ENCODE assay signal across 8 mouse cellular contexts in the genomic region with DNA sequence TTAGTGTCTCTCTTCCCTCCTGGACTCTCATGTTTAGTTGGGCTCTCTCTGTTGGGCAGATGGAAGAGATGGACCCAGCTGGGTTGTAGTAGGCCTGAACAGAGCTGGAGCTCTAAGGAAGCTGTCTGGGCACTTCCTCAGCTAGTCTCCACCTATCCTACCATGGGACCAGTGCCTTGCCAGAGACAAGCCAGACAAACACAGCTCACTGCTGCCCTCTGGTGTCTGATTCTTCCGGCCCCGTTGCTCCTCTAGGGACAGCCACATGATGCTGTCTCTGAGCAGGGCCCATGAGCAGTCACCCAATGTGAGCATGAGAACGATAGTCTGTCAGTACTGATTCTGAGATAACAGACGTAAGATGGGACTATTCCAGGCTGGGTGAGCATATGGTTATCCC. TPM values are rescaled to one million over a fixed set of nuclear protein-coding genes. Genes with fewer than 3 reads are reported as not detected.
A peak's percentile ranks its signal among the peaks of the same experiment; 100 is the strongest.
DNase-seq lines count a peak whose midpoint lies in the region; ATAC-seq and TF ChIP-seq lines count a peak whose summit lies in the region.

No protein-coding gene starts in this region.

- no peak overlapping the region for H3K4me2 ChIP-seq in midbrain, embryonic 11.5 days
- H3K4me2 ChIP-seq in midbrain, embryonic 16.5 days (ENCODE audit: low read length): no peak overlapping the region
- no peak overlapping the region for H3K4me2 ChIP-seq in midbrain, embryonic 14.5 days (ENCODE audit: low read length)

- no peaks in the 10 kb centered on the region for H3K27me3 ChIP-seq in midbrain, embryonic 11.5 days (ENCODE audit: control insufficient read depth, insufficient read depth, low read length)
- H3K27me3 ChIP-seq in midbrain, embryonic 16.5 days (ENCODE audit: control insufficient read depth, insufficient read depth, low read depth, low read length): no peaks in the 10 kb centered on the region
- no peaks in the 10 kb centered on the region for H3K27me3 ChIP-seq in midbrain, embryonic 14.5 days (ENCODE audit: control insufficient read depth, insufficient read depth, low read length)

- H3K4me1 ChIP-seq in midbrain, embryonic 11.5 days (ENCODE audit: control insufficient read depth, insufficient read depth, low read length): no peaks in the 10 kb centered on the region
- H3K4me1 ChIP-seq in midbrain, embryonic 16.5 days (ENCODE audit: control insufficient read depth, insufficient read depth, low read length): no peaks in the 10 kb centered on the region
- no peaks in the 10 kb centered on the region for H3K4me1 ChIP-seq in cortical plate, adult 2 months (ENCODE audit: control insufficient read depth, insufficient read depth, low read length)
- no peaks in the 10 kb centered on the region for H3K4me1 ChIP-seq in midbrain, embryonic 14.5 days (ENCODE audit: control insufficient read depth, insufficient read depth, low read length)

- no peaks in the 10 kb centered on the region for H3K36me3 ChIP-seq in midbrain, embryonic 11.5 days (ENCODE audit: control insufficient read depth, insufficient read depth, low read length)
- no peaks in the 10 kb centered on the region for H3K36me3 ChIP-seq in midbrain, embryonic 16.5 days (ENCODE audit: control insufficient read depth, insufficient read depth, low read length)
- H3K36me3 ChIP-seq in midbrain, embryonic 14.5 days (ENCODE audit: control insufficient read depth, insufficient read depth, low read length): no peaks in the 10 kb centered on the region

- intact Hi-C loops in left cerebral cortex, postnatal 4 days (cut with DNase I): no loop called here

- peak; percentile 86 for TF ChIP-seq CTCF in cortical plate, adult 2 months (IDR thresholded peaks at IDR 0.05; ENCODE audit: extremely low read depth, insufficient read depth, low read length)

- H3K27ac ChIP-seq in midbrain, embryonic 11.5 days (ENCODE audit: low read depth, low read length): no peak overlapping the region
- no peak overlapping the region for H3K27ac ChIP-seq in midbrain, embryonic 16.5 days (ENCODE audit: low read length)
- H3K27ac ChIP-seq in cortical plate, adult 2 months (ENCODE audit: insufficient read depth, low read length): no peak overlapping the region
- no peak overlapping the region for H3K27ac ChIP-seq in midbrain, embryonic 14.5 days (replicated peaks; ENCODE audit: low read depth, low read length)

- ATAC-seq in midbrain, embryonic 11.5 days (ENCODE audit: low FRiP score): no peak
- ATAC-seq in midbrain, embryonic 16.5 days: no peak
- no peak for ATAC-seq in midbrain, embryonic 14.5 days (ENCODE audit: low FRiP score, low TSS enrichment)

- 22% methylated on average over 4 of the region's 4 CpGs for WGBS in midbrain, embryonic 11.5 days
- 22% methylated on average over 4 of the region's 4 CpGs for WGBS in midbrain, embryonic 16.5 days
- 19% methylated on average over 4 of the region's 4 CpGs for WGBS in midbrain, embryonic 14.5 days

- peak; percentile 99 for DNase-seq in midbrain, embryonic 11.5 days (ENCODE audit: low spot score, missing footprints)
- DNase-seq in gastrocnemius, postnatal 25 days: peak; percentile 87
- peak; percentile 88 for DNase-seq in kidney, adult 11 months
- DNase-seq in left cerebral cortex, postnatal 4 days: peak; percentile 88
- DNase-seq in midbrain, embryonic 14.5 days: peak; percentile 83
- DNase-seq in spleen, postnatal 36 days (ENCODE audit: low spot score in 2 of 2): peak; percentile 73 to 76

- H3K9me3 ChIP-seq in midbrain, embryonic 11.5 days (ENCODE audit: control insufficient read depth, low read length): no peaks in the 10 kb centered on the region
- no peaks in the 10 kb centered on the region for H3K9me3 ChIP-seq in midbrain, embryonic 16.5 days (replicated peaks; ENCODE audit: control insufficient read depth, low read length, poor library complexity, severe bottlenecking)
- H3K9me3 ChIP-seq in midbrain, embryonic 14.5 days (ENCODE audit: control insufficient read depth, low read length): no peaks in the 10 kb centered on the region

- no peak overlapping the region for H3K4me3 ChIP-seq in midbrain, embryonic 11.5 days (ENCODE audit: low read depth, low read length)
- H3K4me3 ChIP-seq in midbrain, embryonic 16.5 days (ENCODE audit: low read depth, low read length): no peak overlapping the region
- no peak overlapping the region for H3K4me3 ChIP-seq in cortical plate, adult 2 months (ENCODE audit: insufficient read depth, low read length)
- H3K4me3 ChIP-seq in midbrain, embryonic 14.5 days (replicated peaks; ENCODE audit: low read depth, low read length): no peak overlapping the region

- no peak for TF ChIP-seq POLR2A in cortical plate, adult 2 months (IDR thresholded peaks at IDR 0.05; ENCODE audit: extremely low read depth, insufficient read depth, low read length)

- H3K9ac ChIP-seq in midbrain, embryonic 11.5 days (ENCODE audit: low read length): no peak overlapping the region
- no peak overlapping the region for H3K9ac ChIP-seq in midbrain, embryonic 16.5 days (ENCODE audit: low read depth, low read length)
- H3K9ac ChIP-seq in midbrain, embryonic 14.5 days (replicated peaks; ENCODE audit: low read length): no peak overlapping the region

RNA-seq across cellular contexts. Expression of gene Plb1, which starts 34.8 kb away (rescaled TPM):
- polyA plus RNA-seq in midbrain, embryonic 11.5 days (2014; fragmentation: Nextera tagmentation; extraction: Ambion mirVana): 0.05 TPM in 1 of 2 replicates, not detected in the other
- 0.04 and 0.09 TPM in 2 replicates for polyA plus RNA-seq in midbrain, embryonic 16.5 days (2015; fragmentation: Nextera tagmentation; extraction: Ambion mirVana)
- polyA plus RNA-seq in cortical plate, adult 2 months (2012; rRNA removed): 3.6 and 5.0 TPM in 2 replicates
- total RNA-seq in gastrocnemius, postnatal 25 days (2021): 1 to 10 TPM; 2.3 to 3.2 TPM
- 1 to 10 TPM in 1 of 2 experiments, under 1 TPM in 1; 0.90 to 1.5 TPM for total RNA-seq in left cerebral cortex, postnatal 4 days (2021)
- polyA plus RNA-seq in midbrain, embryonic 14.5 days (2014; fragmentation: Nextera tagmentation; extraction: Ambion mirVana): not detected in 2 replicates
